Mouse (Mus musculus): ENCODE measurements around the gene Gria3. TPM values are rescaled to one million over a fixed set of nuclear protein-coding genes. Genes with fewer than 3 reads are reported as not detected.

Gria3 gene
- polyA plus RNA-seq (2012; rRNA removed) = 1.7 and 2.0 TPM in 2 replicates

DNA sequence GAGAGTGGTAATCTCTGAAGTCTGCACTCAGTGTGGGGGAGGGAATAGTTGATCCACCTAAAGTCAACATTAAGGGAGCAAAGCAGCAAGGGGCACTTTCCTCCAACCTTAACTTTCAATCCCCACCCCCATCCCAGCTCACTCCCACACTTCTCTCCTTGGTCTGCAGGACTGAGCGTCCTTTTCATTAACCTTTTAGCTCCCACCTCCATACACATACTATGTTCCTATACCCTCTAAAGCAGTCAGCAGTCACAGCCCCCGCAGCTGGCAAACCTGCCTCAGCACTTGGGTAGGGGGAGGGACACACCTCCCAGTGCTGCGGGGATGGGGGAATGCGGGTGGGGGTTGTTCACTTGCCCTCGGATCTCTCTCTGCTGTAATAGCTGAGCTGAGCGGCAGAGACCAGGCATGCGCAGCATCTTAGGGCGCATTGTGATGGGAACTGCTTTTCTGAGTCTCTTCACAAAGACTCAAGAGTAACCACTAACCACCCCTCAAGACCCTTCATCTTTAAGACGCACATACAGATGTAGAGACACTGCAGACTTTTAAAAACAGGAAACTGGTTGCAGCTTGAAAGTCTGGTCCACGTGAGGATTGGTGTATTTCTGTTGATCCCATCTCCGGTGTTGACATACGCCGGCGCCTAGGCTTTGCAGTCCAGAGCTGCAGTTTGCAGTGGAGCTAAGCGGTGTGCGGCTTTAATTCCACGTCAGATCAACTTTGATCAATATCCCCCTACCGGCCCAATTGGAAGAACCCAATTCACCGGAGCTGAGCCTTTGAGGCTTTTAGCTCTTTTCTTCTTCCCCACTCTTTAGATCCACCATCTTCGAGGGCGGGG, at the start of gene Gria3:
Gene Gria3 (plus strand): TSS at position 797 of the 847 bp plus-strand sequence.

All from liver, embryonic 14 days (tissue).